Mouse (Mus musculus): Measurements from ENCODE around the gene Cherp.

GRCm38 (mm10) chr8:72496217-72496616 lies 21.2 kb upstream of the Cherp start:
- TF ChIP-seq CTCF (conservative IDR thresholded peaks at IDR 0.05; ENCODE audit: insufficient read depth, insufficient read length, low read depth, low read length) (no peak), POLR2A (IDR thresholded peaks at IDR 0.05; ENCODE audit: low read depth, low read length) (no peak)

Measured in kidney, adult 2 months (tissue).